Mouse (Mus musculus): ENCODE results near the gene Mup9. TPM values are rescaled to one million over a fixed set of nuclear protein-coding genes. Genes with fewer than 3 reads are reported as not detected.
"Not testable (repeated sequence)": the region's sequence is repeated elsewhere in the genome, so short reads cannot be mapped to it uniquely, and the experiment has no call there.

The Mup9 gene
- polyA plus RNA-seq (2012; rRNA removed) = not detected in 2 replicates

DNA sequence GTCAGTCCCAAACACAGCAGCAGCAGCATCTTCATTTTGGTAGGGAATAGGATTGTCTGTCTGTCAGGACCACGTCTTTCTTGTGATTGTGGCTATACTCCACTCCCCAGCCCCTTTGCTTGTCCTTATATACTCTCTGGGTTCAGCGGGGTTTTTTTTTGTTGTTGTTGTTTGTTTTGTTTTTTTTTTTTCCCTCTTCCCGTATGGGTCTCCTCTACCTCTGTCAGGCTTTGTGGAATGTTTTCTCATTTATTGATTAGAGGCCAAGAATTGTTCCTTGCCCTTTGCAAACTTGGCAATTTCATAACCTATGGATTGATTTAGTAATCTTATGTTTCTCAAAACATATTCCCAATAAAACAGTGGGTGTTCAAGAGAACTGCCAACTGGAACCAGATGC lies at the start of gene Mup9:
TSS of gene Mup9 (minus strand) at position 101 of the 400 bp plus-strand sequence.
- H3K4me3 ChIP-seq (ENCODE audit: insufficient read depth, low read length); H3K27ac ChIP-seq (ENCODE audit: insufficient read depth, low read length); H3K4me1 ChIP-seq (ENCODE audit: control insufficient read depth, insufficient read depth, low read length): not testable (repeated sequence)

Other genes starting within 250 kb of the Mup9 start
- not detected in 2 replicates for gene Mup8, start 199.4 kb downstream of the Mup9 start, polyA plus RNA-seq (2012; rRNA removed)
- not detected in 2 replicates for gene Mup1, start 80.0 kb upstream of the Mup9 start, polyA plus RNA-seq (2012; rRNA removed)
- not detected in 2 replicates for gene Mup10, start 160.2 kb upstream of the Mup9 start, polyA plus RNA-seq (2012; rRNA removed)
- gene Mup11, start 240.5 kb upstream of the Mup9 start, polyA plus RNA-seq (2012; rRNA removed) = not detected in 2 replicates